Mouse (Mus musculus) liver, embryonic 11.5 days (tissue): ENCODE data around the gene Ptprs. TPM values are rescaled to one million over a fixed set of nuclear protein-coding genes. Genes with fewer than 3 reads are reported as not detected.
"Not testable (repeated sequence)": the region's sequence is repeated elsewhere in the genome, so short reads cannot be mapped to it uniquely, and the experiment has no call there.

Experiments used
- ATAC-seq: fragments of 200-750 bp; cut with Nextera tagmentation; replicated peaks from 2 replicates; pipeline ENCODE4 v1.8.0; 2017; ENCODE audit warnings: moderate number of reproducible peaks, mild to moderate bottlenecking, moderate TSS enrichment, moderate library complexity; ENCODE audit not compliant: low FRiP score
- DNase-seq: peaks from one replicate; pipeline ENCODE4 v3.0.0-alpha.2; 2017; ENCODE audit warnings: low spot score
- H3K27ac ChIP-seq: fragments of 300-500 bp; sonication (generic); 2 replicates; pipeline ENCODE4 v1.5.1; 2014; ENCODE audit warnings: mild to moderate bottlenecking, low read depth, low read length, control low read depth
- H3K27me3 ChIP-seq: fragments of 300-500 bp; sonication (generic); replicated peaks from 2 replicates; pipeline ENCODE4 v1.6.1; 2014; ENCODE audit warnings: low read length, mixed read lengths; ENCODE audit not compliant: control insufficient read depth, insufficient read depth
- H3K36me3 ChIP-seq: fragments of 300-500 bp; sonication (generic); 2 replicates; pipeline ENCODE4 v1.6.1; 2014; ENCODE audit warnings: mild to moderate bottlenecking, low read length, moderate library complexity, mixed read lengths; ENCODE audit not compliant: control insufficient read depth, insufficient read depth
- H3K4me1 ChIP-seq: fragments of 300-500 bp; sonication (generic); replicated peaks from 2 replicates; pipeline ENCODE4 v1.6.1; 2014; ENCODE audit warnings: low read length, mixed read lengths; ENCODE audit not compliant: control insufficient read depth, insufficient read depth
- H3K4me2 ChIP-seq: fragments of 300-500 bp; sonication (generic); 2 replicates; pipeline ENCODE4 v1.6.1; 2014; ENCODE audit warnings: mild to moderate bottlenecking, control low read depth, moderate library complexity
- H3K4me3 ChIP-seq: fragments of 300-500 bp; sonication (generic); 2 replicates; pipeline ENCODE4 v1.5.1; 2014; ENCODE audit warnings: low read depth, low read length, control low read depth
- H3K9ac ChIP-seq: fragments of 300-500 bp; sonication (generic); 2 replicates; pipeline ENCODE4 v1.6.1; 2014; ENCODE audit warnings: low read depth, low read length, control low read depth
- H3K9me3 ChIP-seq: fragments of 300-500 bp; sonication (generic); 2 replicates; pipeline ENCODE4 v1.6.1; 2016; ENCODE audit warnings: low read length, inconsistent platforms, mixed read lengths; ENCODE audit not compliant: control insufficient read depth
- WGBS: fragments of 180-500 bp; shearing (Covaris S2); extraction: QIAGEN DNeasy Blood & Tissue Kit; methylation state at CpG from one replicate; pipeline ENCODE4 v1.1.7; 2014; 5-methylcytosine and 5-hydroxymethylcytosine counted together
- polyA plus RNA-seq: library from polyadenylated mRNA; unstranded; fragments of >200 nt; fragmentation: Nextera tagmentation; extraction: Ambion mirVana; gene quantifications from 2 replicates; pipeline ENCODE4 v1.2.1, GENCODE M21; 2014

Gene Ptprs
- polyA plus RNA-seq, 1 experiment from 2014 or later, result 39.8 TPM

- H3K4me3 ChIP-seq, result no peak overlapping the region
- no peaks in the 10 kb centered on the region; the same call in 1 of the 2 replicates for H3K27me3 ChIP-seq
- H3K36me3 ChIP-seq, result no peaks in the 10 kb centered on the region
- WGBS, result 35% methylated on average over 9 of the region's 9 CpGs
- ATAC-seq, result no peak
- no peak overlapping the region for H3K9ac ChIP-seq
- DNase-seq, result no peak
- H3K27ac ChIP-seq, result no peak overlapping the region
- 0 out of 2 replicates have a peak, but pooled peaks cover 7% of the 10 kb centered on the region for H3K9me3 ChIP-seq
- H3K4me1 ChIP-seq, result peaks cover 5% of the 10 kb centered on the region
- H3K4me2 ChIP-seq, result no peak overlapping the region
Observed at GRCm38 (mm10) chr17:56502526-56502925, 26.2 kb upstream of the Ptprs start.

- H3K27ac ChIP-seq, H3K27me3 ChIP-seq, ATAC-seq, H3K36me3 ChIP-seq, H3K9me3 ChIP-seq, H3K4me3 ChIP-seq, H3K9ac ChIP-seq, H3K4me2 ChIP-seq, H3K4me1 ChIP-seq, DNase-seq: not testable (repeated sequence)
- WGBS, result 51% methylated on average over 2 of the region's 2 CpGs
Observed at GRCm38 (mm10) chr17:56501635-56502400, 25.5 kb upstream of the Ptprs start.

GRCm38 (mm10) chr17:56499229-56499628, 22.9 kb upstream of the Ptprs start:
- Histone ChIP-seq H3K9me3 (peaks cover 9% of the 10 kb centered on the region), H3K4me2 (no peak overlapping the region), H3K9ac (no peak overlapping the region), H3K4me3 (no peak overlapping the region), H3K27ac (no peak overlapping the region), H3K27me3 (no peaks in the 10 kb centered on the region), H3K36me3 (no peaks in the 10 kb centered on the region), H3K4me1 (no peaks in the 10 kb centered on the region)
- no peak for DNase-seq
- no peak for ATAC-seq
- 70% methylated on average over 5 of the region's 5 CpGs for WGBS

GRCm38 (mm10) chr17:56494480-56494879, 18.2 kb upstream of the Ptprs start:
- DNase-seq (no peak), ATAC-seq (no peak)
- Histone ChIP-seq H3K27me3 (no peaks in the 10 kb centered on the region), H3K27ac (no peak overlapping the region), H3K4me3 (no peak overlapping the region), H3K4me2 (no peak overlapping the region), H3K9ac (no peak overlapping the region), H3K9me3 (peaks cover 34% of the 10 kb centered on the region), H3K4me1 (no peaks in the 10 kb centered on the region), H3K36me3 (no peaks in the 10 kb centered on the region)
- 59% methylated on average over 2 of the region's 2 CpGs for WGBS

- no peak for DNase-seq
Observed at GRCm38 (mm10) chr17:56493841-56494240, 17.6 kb upstream of the Ptprs start.

GRCm38 (mm10) chr17:56490438-56491152, 14.3 kb upstream of the Ptprs start:
- 76% methylated on average over 7 of the region's 7 CpGs for WGBS
- H3K9me3 ChIP-seq, result peaks cover 32% of the 10 kb centered on the region
- no peak overlapping the region for H3K4me3 ChIP-seq
- DNase-seq (no peak), ATAC-seq (no peak)
- no peak overlapping the region for H3K9ac ChIP-seq
- H3K4me1 ChIP-seq, result no peaks in the 10 kb centered on the region
- no peak overlapping the region for H3K4me2 ChIP-seq
- H3K27ac ChIP-seq, result no peak overlapping the region
- no peaks in the 10 kb centered on the region for H3K36me3 ChIP-seq
- H3K27me3 ChIP-seq, result no peaks in the 10 kb centered on the region; the same call in 1 of the 2 replicates

More at GRCm38 (mm10) chr17:56493841-56494240, 17.6 kb upstream of the Ptprs start:
- Histone ChIP-seq H3K4me3 (no peak overlapping the region), H3K27ac (no peak overlapping the region), H3K4me1 (no peaks in the 10 kb centered on the region), H3K36me3 (no peaks in the 10 kb centered on the region), H3K4me2 (no peak overlapping the region), H3K9ac (no peak overlapping the region), H3K9me3 (peaks cover 34% of the 10 kb centered on the region), H3K27me3 (no peaks in the 10 kb centered on the region)
- no peak for ATAC-seq
- 85% methylated on average over 2 of the region's 2 CpGs for WGBS

GRCm38 (mm10) chr17:56488028-56488427, 11.7 kb upstream of the Ptprs start:
- Histone ChIP-seq H3K27ac (no peak overlapping the region), H3K4me3 (no peak overlapping the region), H3K36me3 (no peaks in the 10 kb centered on the region), H3K4me1 (no peaks in the 10 kb centered on the region), H3K9me3 (peaks cover 14% of the 10 kb centered on the region), H3K27me3 (no peaks in the 10 kb centered on the region; the same call in 1 of the 2 replicates), H3K4me2 (no peak overlapping the region), H3K9ac (no peak overlapping the region)
- ATAC-seq (no peak), DNase-seq (no peak)
- 21% methylated on average over 12 of the region's 12 CpGs for WGBS

GRCm38 (mm10) chr17:56487441-56487888, 11.2 kb upstream of the Ptprs start:
- Histone ChIP-seq H3K4me3 (no peak overlapping the region), H3K4me2 (no peak overlapping the region), H3K27ac (no peak overlapping the region), H3K27me3 (no peaks in the 10 kb centered on the region; the same call in 1 of the 2 replicates), H3K4me1 (no peaks in the 10 kb centered on the region), H3K36me3 (no peaks in the 10 kb centered on the region), H3K9me3 (peaks cover 9% of the 10 kb centered on the region; the same call in 1 of the 2 replicates), H3K9ac (no peak overlapping the region)
- 21% methylated on average over 10 of the region's 16 CpGs for WGBS
- ATAC-seq (no peak; the same call in 1 of the 2 replicates), DNase-seq (no peak)
